Comparison of ENCODE assay signal across 39 mouse cellular contexts in the genomic region with DNA sequence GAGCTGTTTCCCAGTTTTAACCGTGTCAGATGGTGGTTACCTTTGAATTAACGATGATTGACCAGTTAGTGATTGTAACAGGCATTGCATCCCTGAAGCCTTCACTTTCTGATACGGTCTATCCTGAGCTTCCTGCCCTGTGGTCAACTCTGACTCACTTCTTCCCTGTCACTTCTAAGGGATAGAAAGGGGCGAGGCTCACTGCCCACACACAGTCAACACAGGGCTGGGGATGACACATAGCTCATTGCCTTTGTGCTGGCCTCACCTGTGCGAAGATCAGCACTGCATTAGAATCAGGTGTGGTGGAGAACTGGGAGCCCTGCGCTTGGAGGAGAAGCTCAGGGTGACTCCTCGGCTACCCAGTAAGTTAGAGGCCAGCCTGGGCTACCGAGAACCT. TPM values are rescaled to one million over a fixed set of nuclear protein-coding genes. Genes with fewer than 3 reads are reported as not detected.
"Had no signal": no experiment of that assay in that cellular context is flagged by ENCODE, and none has a peak within 500 bp of the region (broad histone marks: within the 10 kb centered on the region; RNA-seq: fewer than 3 reads in every experiment).

No protein-coding gene starts in this region.

- H3K4me3 ChIP-seq: embryonic facial prominence, embryonic 10.5 days; embryonic facial prominence, embryonic 12.5 days; embryonic facial prominence, embryonic 13.5 days; embryonic facial prominence, embryonic 15.5 days; erythroblast, embryonic 14.5 days; forebrain, embryonic 10.5 days; forebrain, embryonic 12.5 days; forebrain, embryonic 13.5 days; forebrain, embryonic 15.5 days; gastrocnemius, adult 2 months; heart, adult 2 months had no signal

- H3K4me2 ChIP-seq: embryonic facial prominence, embryonic 12.5 days; embryonic facial prominence, embryonic 13.5 days; embryonic facial prominence, embryonic 15.5 days; forebrain, embryonic 12.5 days; forebrain, embryonic 13.5 days; forebrain, embryonic 15.5 days had no signal

- H3K36me3 ChIP-seq: embryonic facial prominence, embryonic 10.5 days; embryonic facial prominence, embryonic 12.5 days; embryonic facial prominence, embryonic 13.5 days; embryonic facial prominence, embryonic 15.5 days; forebrain, embryonic 10.5 days; forebrain, embryonic 12.5 days; forebrain, embryonic 15.5 days had no signal

- H3K4me1 ChIP-seq: embryonic facial prominence, embryonic 12.5 days had no signal

- H3K9ac ChIP-seq: embryonic facial prominence, embryonic 12.5 days; embryonic facial prominence, embryonic 13.5 days; embryonic facial prominence, embryonic 15.5 days; forebrain, embryonic 12.5 days; forebrain, embryonic 13.5 days; forebrain, embryonic 15.5 days; forebrain, postnatal 0 days had no signal

- ATAC-seq: forebrain, embryonic 13.5 days; forebrain, embryonic 14.5 days; forebrain, embryonic 15.5 days; forebrain, embryonic 16.5 days; forebrain, postnatal 0 days had no signal

- DNase-seq: cerebellum, adult 9-10 months; cerebellum, adult 9-11 months; cerebellum, postnatal 10 days; cerebellum, postnatal 14 days; cerebellum, postnatal 25 days; cerebellum, postnatal 36 days; embryo, embryonic 11 days; forebrain, postnatal 0 days; gastrocnemius, adult 2 months; gastrocnemius, postnatal 10 days; gastrocnemius, postnatal 14 days; gastrocnemius, postnatal 25 days; gastrocnemius, postnatal 36 days; heart, adult 11 months; heart, adult 18-20 months; heart, adult 2 months had no signal

- H3K27me3 ChIP-seq: embryonic facial prominence, embryonic 12.5 days; embryonic facial prominence, embryonic 13.5 days; embryonic facial prominence, embryonic 15.5 days; forebrain, embryonic 12.5 days; forebrain, embryonic 13.5 days; forebrain, embryonic 15.5 days had no signal

- H3K27ac ChIP-seq: embryonic facial prominence, embryonic 10.5 days; embryonic facial prominence, embryonic 12.5 days; embryonic facial prominence, embryonic 13.5 days; embryonic facial prominence, embryonic 15.5 days; forebrain, embryonic 10.5 days; forebrain, embryonic 12.5 days; forebrain, embryonic 13.5 days; forebrain, embryonic 15.5 days; gastrocnemius, adult 2 months; heart, adult 2 months had no signal

- H3K9me3 ChIP-seq: embryonic facial prominence, embryonic 10.5 days; embryonic facial prominence, embryonic 12.5 days; embryonic facial prominence, embryonic 13.5 days; embryonic facial prominence, embryonic 15.5 days; forebrain, embryonic 10.5 days; forebrain, embryonic 12.5 days; forebrain, embryonic 13.5 days; forebrain, embryonic 15.5 days had no signal

RNA-seq across cellular contexts. Expression of a gene that starts 27.9 kb away (rescaled TPM):
- total RNA-seq: common myeloid progenitor, adult 5-6 weeks; forebrain, postnatal 0 days; gastrocnemius, adult 18-20 months; gastrocnemius, adult 2 months; gastrocnemius, adult 8-10 months; gastrocnemius, postnatal 10 days; gastrocnemius, postnatal 14 days; gastrocnemius, postnatal 25 days; gastrocnemius, postnatal 36 days; gastrocnemius, postnatal 4 days; granulocyte monocyte progenitor cell, adult 5-6 weeks; heart, adult 18-20 months; heart, adult 2 months; heart, adult 8-10 months had no signal
- polyA plus RNA-seq: cortical plate, adult 2 months; embryonic facial prominence, embryonic 10.5 days; embryonic facial prominence, embryonic 11.5 days; embryonic facial prominence, embryonic 12.5 days; embryonic facial prominence, embryonic 13.5 days; embryonic facial prominence, embryonic 14.5 days; embryonic facial prominence, embryonic 15.5 days; erythroblast, embryonic 14.5 days; forebrain, embryonic 10.5 days; forebrain, embryonic 11.5 days; forebrain, embryonic 12.5 days; forebrain, embryonic 13.5 days; forebrain, embryonic 14.5 days; forebrain, embryonic 15.5 days; forebrain, embryonic 16.5 days; forebrain, postnatal 0 days; frontal cortex, adult 2 months; gonadal fat pad, adult 2 months; heart, adult 2 months had no signal

RNA-seq across cellular contexts. Expression of a gene that starts 54.6 kb away (rescaled TPM):
- total RNA-seq: common myeloid progenitor, adult 5-6 weeks; granulocyte monocyte progenitor cell, adult 5-6 weeks had no signal
- polyA plus RNA-seq: erythroblast, embryonic 14.5 days had no signal
